Mouse (Mus musculus) small intestine, adult 2 months (tissue): ENCODE measurements around the gene Adamts14. TPM values are rescaled to one million over a fixed set of nuclear protein-coding genes. Genes with fewer than 3 reads are reported as not detected.
A peak's percentile ranks its signal among the peaks of the same experiment; 100 is the strongest.

Experiments
- H3K27ac ChIP-seq: fragments of 200-500 bp; 2 replicates; pipeline ENCODE4 v1.5.1; 2012; ENCODE audit warnings: low read depth, low read length, control low read depth, inconsistent platforms; ENCODE audit not compliant: insufficient read depth
- H3K27me3 ChIP-seq: fragments of 200-500 bp; 2 replicates; pipeline ENCODE4 v1.6.1; 2012; ENCODE audit warnings: mild to moderate bottlenecking, moderate library complexity, low read length, inconsistent platforms; ENCODE audit not compliant: control insufficient read depth, insufficient read depth
- H3K36me3 ChIP-seq: fragments of 200-500 bp; 2 replicates; pipeline ENCODE4 v1.6.1; 2012; ENCODE audit warnings: mild to moderate bottlenecking, low read length, control low read depth, inconsistent platforms; ENCODE audit not compliant: control insufficient read depth, insufficient read depth
- H3K4me1 ChIP-seq: fragments of 200-500 bp; 2 replicates; pipeline ENCODE4 v1.6.1; 2012; ENCODE audit warnings: low read length, inconsistent platforms, mixed read lengths; ENCODE audit not compliant: control insufficient read depth, insufficient read depth, insufficient read length
- H3K4me3 ChIP-seq: fragments of 200-500 bp; 2 replicates; pipeline ENCODE4 v1.5.1; 2012; ENCODE audit warnings: low read depth, mild to moderate bottlenecking, control low read depth, inconsistent platforms, low read length, moderate library complexity
- CTCF ChIP-seq: fragments of 200-500 bp; IDR thresholded peaks from 2 replicates; pipeline ENCODE4 v1.5.1; 2012; ENCODE audit warnings: low read depth, mild to moderate bottlenecking, control low read depth, inconsistent platforms, low read length, moderate library complexity, mixed read lengths; ENCODE audit not compliant: insufficient replicate concordance, insufficient read length; ENCODE audit errors: extremely low read depth
- POLR2A ChIP-seq: fragments of 200-500 bp; IDR thresholded peaks from 2 replicates; pipeline ENCODE4 v1.6.1; 2012; ENCODE audit warnings: low read depth, mild to moderate bottlenecking, control low read depth, inconsistent platforms, low read length, moderate library complexity
- WGBS: fragments of 180-500 bp; shearing (Covaris S2); methylation state at CpG from one replicate; pipeline ENCODE4 v1.1.7; 2018; 5-methylcytosine and 5-hydroxymethylcytosine counted together
- polyA plus RNA-seq: library from polyadenylated mRNA; depleted of rRNA; stranded (reverse); fragments of >200 nt; gene quantifications from 2 replicates; pipeline ENCODE4 v1.2.3, GENCODE M21; 2012

Gene Adamts14
- polyA plus RNA-seq, 1 experiment: 1.8 TPM

DNA sequence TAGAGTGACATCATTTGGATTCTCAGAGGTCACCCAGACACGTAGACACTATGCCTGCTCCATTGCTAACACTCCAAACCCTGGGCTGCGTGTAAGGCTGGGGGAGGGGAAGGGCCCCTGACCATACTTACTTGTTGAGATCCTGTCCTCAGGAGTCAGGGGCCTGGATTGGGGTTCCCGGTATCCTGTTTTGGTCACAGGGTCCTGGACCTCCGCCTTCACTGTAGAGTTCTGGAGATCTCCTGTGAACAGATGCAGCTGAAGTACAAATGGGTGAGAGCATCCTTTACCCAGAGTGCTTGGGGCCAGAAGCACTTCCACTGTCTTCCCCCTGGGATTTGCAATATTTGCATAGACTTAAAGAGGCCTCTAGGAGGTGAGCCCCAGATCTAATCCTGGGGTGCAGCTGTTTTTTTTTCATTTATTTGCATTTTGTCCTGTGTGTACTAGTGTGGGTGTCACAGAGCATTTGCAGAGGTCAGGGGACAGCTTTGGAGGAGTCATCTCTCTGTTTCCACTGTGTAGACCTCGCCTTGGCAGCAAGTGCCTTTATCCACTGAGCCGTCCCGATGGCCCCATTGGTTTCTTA is 72.9 kb downstream of the Adamts14 start:
- TF ChIP-seq POLR2A: no peak
- TF ChIP-seq CTCF: no peak
- H3K4me3 ChIP-seq: no peak overlapping the region
- no peaks in the 10 kb centered on the region for H3K36me3 ChIP-seq
- no peaks in the 10 kb centered on the region for H3K27me3 ChIP-seq
- no peak overlapping the region for H3K27ac ChIP-seq
- no peaks in the 10 kb centered on the region; the same call in 1 of the 2 replicates for H3K4me1 ChIP-seq
- WGBS: 90% methylated on average over 7 of the region's 7 CpGs

DNA sequence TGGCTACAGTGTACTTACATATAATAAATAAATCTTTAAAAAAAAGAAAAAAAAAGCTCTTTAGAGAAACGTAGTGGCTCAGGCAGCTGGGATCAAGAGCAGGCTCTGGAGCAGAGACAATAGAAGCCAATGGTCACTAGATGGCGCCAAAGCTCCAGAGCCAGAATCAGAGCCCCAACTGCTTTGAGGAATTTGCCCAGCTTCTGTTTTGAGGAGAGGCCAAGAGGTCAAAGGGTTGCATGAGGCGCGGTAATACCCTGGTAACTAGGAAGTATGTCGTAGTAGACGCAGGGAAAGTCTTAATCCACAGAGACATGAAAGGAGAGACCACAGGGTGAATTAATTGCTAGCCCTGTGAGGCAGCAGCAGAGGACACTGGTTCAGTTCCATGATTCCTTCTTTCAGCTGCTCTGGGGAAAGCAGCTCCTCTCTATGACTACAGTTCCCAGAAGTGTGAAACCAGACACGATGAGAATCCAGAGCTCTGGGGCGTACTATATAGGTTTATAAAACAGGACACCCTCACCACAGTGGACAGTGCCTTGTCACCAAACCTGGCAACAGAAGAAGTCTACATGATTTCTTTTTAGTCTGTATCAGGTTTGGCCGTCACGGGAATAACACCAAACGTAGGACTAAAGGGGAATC is 73.5 kb downstream of the Adamts14 start:
- H3K27ac ChIP-seq: no peak overlapping the region
- 29% methylated on average over 11 of the region's 11 CpGs for WGBS
- no peaks in the 10 kb centered on the region for H3K36me3 ChIP-seq
- no peaks in the 10 kb centered on the region; the same call in 1 of the 2 replicates for H3K4me1 ChIP-seq
- H3K27me3 ChIP-seq: no peaks in the 10 kb centered on the region
- H3K4me3 ChIP-seq: no peak overlapping the region
- TF ChIP-seq POLR2A: no peak
- peak; percentile 96 for TF ChIP-seq CTCF

DNA sequence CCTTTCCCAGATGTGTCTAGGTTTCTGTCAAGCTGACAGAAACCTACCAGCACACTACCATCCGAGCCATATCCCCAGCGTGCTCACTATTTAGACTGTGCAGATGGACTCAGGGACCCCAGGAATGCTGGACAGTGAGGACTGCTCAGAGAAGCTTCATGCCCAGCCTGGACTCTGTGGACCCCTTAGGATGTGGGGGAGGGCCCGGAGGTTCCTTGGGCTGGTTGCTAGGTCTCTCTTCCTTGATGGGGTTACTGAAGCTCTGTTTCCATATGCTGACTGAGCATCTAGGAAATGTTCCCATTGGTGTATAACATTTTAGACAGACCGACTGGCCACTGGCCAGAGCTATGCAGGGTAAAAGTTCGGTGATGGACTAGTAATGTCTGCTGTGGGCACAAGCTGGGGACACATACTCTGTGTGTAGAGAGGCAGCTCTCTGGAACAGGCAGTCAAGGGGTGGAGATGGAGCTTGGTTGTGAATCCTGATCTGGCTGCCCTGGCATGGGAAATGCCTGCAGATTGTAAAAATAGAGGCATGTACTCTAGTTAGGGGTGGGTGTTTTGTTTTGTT is 77.4 kb downstream of the Adamts14 start:
- no peak overlapping the region for H3K27ac ChIP-seq

DNA sequence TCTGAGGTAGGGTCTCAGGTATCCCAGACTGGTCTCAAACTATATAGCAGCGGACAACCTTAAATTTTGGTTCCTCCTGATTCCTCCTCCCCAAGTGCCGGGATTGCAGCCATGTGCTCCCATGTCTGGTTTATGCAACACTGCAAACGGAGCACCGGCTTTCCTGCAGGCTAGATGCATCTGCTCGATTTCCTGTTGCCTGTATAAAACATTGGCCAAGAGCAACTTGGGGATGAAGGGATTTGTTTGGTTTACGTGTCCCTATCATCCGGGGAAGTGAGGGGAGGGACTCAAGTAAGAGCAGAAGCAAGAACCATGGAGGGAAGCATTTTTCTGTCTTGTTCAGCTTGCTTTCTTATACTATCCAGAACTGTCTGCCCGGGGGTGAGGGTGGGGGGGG is 78.0 kb downstream of the Adamts14 start:
- Histone ChIP-seq H3K36me3 (no peaks in the 10 kb centered on the region), H3K27ac (no peak overlapping the region), H3K4me3 (no peak overlapping the region), H3K4me1 (no peaks in the 10 kb centered on the region; the same call in 1 of the 2 replicates), H3K27me3 (no peaks in the 10 kb centered on the region)
- TF ChIP-seq CTCF (no peak), POLR2A (no peak)
- WGBS: 69% methylated on average over 8 of the region's 8 CpGs

More for the DNA sequence above, 77.4 kb downstream of the Adamts14 start:
- Histone ChIP-seq H3K27me3 (no peaks in the 10 kb centered on the region), H3K36me3 (no peaks in the 10 kb centered on the region), H3K4me3 (no peak overlapping the region), H3K4me1 (no peaks in the 10 kb centered on the region; the same call in 1 of the 2 replicates)
- TF ChIP-seq CTCF: no peak
- no peak for TF ChIP-seq POLR2A
- WGBS: 82% methylated on average over 5 of the region's 5 CpGs

GRCm38 (mm10) chr10:61194611-61195010 is 78.6 kb downstream of the Adamts14 start:
- WGBS: 71% methylated on average over 9 of the region's 9 CpGs
- Histone ChIP-seq H3K27me3 (no peaks in the 10 kb centered on the region), H3K4me1 (no peaks in the 10 kb centered on the region; the same call in 1 of the 2 replicates), H3K36me3 (no peaks in the 10 kb centered on the region), H3K27ac (no peak overlapping the region), H3K4me3 (no peak overlapping the region)
- TF ChIP-seq POLR2A (no peak), CTCF (no peak)

DNA sequence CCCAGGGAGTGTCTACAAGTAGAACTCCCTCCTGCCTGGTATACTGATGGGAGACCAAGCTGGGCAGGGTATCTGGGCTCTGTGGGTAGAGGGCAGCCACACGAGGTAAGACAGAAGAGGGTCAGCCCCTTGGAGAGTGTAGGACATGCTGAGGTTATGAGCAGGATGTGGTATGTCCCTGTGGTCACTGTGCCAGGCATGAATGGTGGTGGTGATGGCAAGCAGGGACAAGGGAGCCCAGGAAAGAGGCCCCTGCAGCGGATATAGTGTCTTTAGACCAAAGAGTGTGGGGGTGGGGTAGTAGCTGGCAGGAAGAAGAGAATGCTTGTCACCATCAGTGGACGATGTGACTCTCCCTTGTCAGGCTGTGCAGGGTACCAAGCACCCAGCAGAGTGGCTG is 85.2 kb downstream of the Adamts14 start:
- Histone ChIP-seq H3K4me1 (no peaks in the 10 kb centered on the region), H3K36me3 (no peaks in the 10 kb centered on the region), H3K4me3 (no peak overlapping the region), H3K27ac (no peak overlapping the region), H3K27me3 (no peaks in the 10 kb centered on the region)
- WGBS: 57% methylated on average over 3 of the region's 3 CpGs
- no peak for TF ChIP-seq CTCF
- TF ChIP-seq POLR2A: no peak

DNA sequence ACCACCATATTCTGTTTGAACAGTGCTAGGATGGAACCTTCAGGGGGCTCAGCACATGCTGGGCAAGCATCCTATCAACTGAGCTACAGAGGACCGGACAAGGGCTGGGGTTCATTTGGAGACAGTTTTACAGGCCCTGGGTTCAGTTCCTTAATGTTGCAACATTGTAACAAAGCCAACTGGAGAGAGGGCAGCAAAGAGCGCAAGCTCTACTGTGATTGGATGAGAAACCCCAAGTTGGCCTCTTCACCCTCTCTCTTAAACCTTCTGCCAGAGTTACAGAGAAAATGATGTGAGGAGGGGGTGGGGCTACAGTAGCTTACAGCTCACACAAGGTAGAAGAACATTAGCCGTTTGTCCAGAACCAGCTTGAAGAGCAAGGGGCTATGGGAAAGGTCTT is 86.2 kb downstream of the Adamts14 start:
- H3K27ac ChIP-seq: no peak overlapping the region
- no peaks in the 10 kb centered on the region for H3K27me3 ChIP-seq
- 74% methylated on average over 3 of the region's 3 CpGs for WGBS
- H3K4me1 ChIP-seq: no peaks in the 10 kb centered on the region
- H3K36me3 ChIP-seq: no peaks in the 10 kb centered on the region
- no peak overlapping the region for H3K4me3 ChIP-seq
- TF ChIP-seq CTCF: no peak

GRCm38 (mm10) chr10:61179927-61180326 is 93.3 kb downstream of the Adamts14 start:
- no peaks in the 10 kb centered on the region for H3K27me3 ChIP-seq
- WGBS: 47% methylated on average over 6 of the region's 6 CpGs
- H3K4me1 ChIP-seq: peaks cover 5% of the 10 kb centered on the region; the same call in 1 of the 2 replicates
- H3K36me3 ChIP-seq: no peaks in the 10 kb centered on the region
- TF ChIP-seq CTCF (no peak), POLR2A (no peak)
- no peak overlapping the region for H3K27ac ChIP-seq
- no peak overlapping the region for H3K4me3 ChIP-seq
